Mouse (Mus musculus): Measurements from ENCODE around the gene Sema6c. TPM values are rescaled to one million over a fixed set of nuclear protein-coding genes. Genes with fewer than 3 reads are reported as not detected.

Sema6c gene
- under 1 TPM; 0.34 to 0.61 TPM for total RNA-seq (2023)

DNA sequence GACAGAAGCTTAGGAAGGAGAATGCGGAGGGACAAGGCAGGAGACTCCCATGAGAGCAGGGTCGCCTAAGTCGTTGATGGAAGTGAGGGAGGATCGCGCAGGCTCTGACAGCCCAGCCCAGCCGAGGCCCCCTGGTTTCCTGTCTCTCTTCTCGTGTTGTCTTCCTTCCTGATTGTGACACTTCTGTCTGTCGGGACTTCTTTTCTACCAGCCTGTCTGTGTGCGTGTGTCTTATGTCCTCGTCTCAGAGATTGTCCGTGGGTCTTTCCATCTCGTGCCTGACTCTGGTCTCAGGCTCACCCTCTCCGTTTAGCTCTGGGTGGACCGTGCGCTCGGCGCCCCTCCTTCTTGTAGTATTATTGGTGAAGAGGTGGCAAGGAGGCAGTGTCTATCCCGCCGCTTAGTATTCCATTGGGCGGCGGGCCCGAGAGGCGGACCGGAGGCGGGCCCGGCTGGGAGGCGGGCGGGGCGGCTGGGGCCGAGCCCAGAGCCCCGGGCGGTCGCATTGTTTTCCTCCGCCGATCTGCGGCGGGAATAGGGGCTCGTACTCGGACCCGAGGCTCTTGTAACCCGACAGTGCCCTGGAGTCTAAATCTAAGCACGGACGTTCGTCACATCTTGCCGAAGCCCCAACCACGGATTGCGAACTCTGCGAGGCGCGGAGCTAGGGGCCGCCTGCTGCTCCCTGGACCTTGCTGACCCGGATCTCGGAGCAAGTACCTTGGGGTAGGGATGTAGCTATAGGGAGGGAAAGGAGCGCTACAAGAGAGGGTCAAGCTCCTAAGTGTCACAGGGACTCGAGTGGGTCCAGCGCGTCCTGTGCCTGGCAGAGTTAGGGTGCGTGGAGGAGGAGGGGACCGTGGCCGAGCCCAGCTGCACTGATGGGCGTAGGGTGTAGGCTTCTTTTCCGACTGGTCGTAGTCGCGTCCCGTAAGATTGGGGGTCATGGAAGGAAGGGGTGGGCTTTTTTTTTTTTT is at the start of gene Sema6c:
Sema6c (plus strand) TSS at position 471 of the 977 bp plus-strand sequence.

DNA sequence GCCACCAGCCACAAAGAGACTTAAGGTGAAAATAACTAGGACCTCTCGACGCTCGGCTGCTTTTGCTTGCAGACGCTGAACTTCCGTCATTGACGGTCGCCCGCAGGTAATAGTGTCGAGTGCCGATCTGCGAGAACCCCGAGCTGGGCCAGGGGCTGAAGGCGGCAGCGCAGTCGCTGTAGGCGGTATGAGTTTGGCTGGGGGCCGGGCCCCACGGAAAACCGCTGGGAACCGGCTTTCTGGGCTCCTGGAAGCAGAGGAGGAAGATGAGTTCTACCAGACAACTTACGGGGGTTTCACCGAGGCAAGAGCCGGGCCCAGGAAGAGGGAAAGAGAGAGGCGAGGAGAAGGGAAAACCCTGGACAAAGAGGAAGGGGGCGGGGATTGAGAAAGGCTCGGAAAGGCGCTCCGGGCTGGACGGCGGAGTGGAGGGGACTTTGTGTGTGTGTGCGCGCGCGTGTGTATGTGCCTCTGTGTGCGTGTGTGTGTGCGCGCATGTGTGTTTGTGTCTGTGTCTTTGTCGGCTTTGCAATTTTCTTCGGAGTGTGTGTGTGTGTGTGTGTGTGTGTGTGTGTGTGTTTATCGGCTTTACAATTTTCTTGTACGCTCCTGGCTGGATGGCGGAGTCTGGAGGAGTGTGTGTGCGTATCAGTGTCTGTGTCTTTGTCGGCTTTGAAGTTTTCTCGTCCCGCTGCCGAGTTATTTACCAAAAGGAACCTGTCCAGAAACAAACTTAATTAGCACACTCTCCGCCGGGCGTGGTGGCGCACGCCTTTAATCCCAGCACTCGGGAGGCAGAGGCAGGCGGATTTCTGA is 49.1 kb upstream of the Sema6c start, which contains the start of gene Vps72:
Vps72 (plus strand) TSS at position 112 of the 816 bp plus-strand sequence.

DNA sequence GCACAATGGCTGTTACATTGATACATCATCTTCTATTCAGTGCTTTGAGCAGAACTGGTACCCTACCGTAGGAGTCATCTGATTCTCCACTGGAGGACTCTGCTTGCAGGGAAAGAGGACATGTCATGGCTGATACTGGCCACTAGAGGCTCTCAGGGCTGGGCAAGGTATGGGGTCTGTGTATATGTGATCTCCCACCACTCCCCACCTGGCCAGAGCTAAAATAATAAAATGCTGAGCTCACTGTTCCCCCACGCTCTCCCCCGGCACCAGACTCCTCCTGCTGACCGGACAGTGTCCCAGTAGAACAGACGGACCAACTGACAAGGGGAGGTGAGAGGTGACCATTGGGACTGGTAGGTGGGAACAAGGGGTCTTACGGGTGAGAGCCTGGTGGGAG is 36.0 kb upstream of the Sema6c start, which contains the start of gene Tmod4:
Tmod4 (plus strand) TSS at position 231 of the 400 bp plus-strand sequence.

DNA sequence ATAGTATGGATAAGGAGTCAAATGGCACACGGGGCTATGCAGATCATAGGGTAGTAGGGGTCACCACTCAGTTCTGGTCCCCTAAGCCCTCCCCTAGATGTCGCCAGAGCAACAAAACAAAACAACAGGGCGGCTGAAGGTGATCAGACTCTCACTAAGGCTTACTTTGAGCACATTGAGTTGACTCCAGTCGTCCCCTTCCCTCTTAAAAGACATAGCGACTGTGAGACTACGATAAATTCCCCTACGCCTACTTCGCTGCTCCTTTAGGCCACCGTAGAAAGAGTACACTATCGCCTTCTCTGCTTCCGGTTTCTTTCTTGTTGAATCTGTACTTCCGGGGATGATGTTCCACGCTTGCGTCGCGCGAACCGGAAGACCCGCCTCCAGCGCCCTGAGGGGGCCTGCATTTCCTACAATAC is 26.6 kb upstream of the Sema6c start, which contains the start of the genes Scnm1 and Lysmd1:
Scnm1 (minus strand) TSS at position 332 of the 422 bp plus-strand sequence.
Lysmd1 (plus strand) TSS at position 409 of the 422 bp plus-strand sequence.

DNA sequence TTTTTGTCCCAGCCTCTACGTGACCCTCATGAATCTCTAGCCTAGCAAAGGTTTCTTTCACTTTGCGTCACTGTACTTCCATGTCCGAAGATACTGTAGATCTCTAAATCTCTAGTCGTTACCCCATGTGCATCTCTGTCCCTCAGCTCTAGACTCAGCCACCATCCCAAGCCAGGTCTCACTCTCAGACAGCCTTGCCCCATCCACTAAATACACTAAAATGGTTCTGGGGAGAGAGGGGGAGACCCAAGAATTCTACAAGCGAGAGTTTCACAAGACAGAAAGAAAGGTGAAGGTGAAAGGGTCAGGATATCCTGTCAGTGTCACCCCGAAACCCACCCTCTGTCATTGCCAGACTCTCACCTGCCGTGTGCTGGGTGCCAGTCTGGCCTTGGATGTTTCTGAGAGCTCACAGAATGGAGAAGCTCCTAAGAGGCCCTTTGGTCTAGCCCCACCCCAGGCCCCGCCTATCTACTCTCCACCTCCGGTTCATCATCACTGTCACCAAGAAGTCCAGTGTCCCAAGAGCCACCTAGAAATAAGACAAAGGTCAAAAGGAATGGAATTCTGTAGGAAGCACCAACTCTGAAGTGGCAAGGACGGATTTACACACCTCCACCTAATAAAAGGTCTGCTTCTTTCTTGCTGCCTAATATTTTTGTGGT is 18.2 kb upstream of the Sema6c start, which contains the start of gene Tnfaip8l2:
Tnfaip8l2 (minus strand) TSS at position 409 of the 665 bp plus-strand sequence.

DNA sequence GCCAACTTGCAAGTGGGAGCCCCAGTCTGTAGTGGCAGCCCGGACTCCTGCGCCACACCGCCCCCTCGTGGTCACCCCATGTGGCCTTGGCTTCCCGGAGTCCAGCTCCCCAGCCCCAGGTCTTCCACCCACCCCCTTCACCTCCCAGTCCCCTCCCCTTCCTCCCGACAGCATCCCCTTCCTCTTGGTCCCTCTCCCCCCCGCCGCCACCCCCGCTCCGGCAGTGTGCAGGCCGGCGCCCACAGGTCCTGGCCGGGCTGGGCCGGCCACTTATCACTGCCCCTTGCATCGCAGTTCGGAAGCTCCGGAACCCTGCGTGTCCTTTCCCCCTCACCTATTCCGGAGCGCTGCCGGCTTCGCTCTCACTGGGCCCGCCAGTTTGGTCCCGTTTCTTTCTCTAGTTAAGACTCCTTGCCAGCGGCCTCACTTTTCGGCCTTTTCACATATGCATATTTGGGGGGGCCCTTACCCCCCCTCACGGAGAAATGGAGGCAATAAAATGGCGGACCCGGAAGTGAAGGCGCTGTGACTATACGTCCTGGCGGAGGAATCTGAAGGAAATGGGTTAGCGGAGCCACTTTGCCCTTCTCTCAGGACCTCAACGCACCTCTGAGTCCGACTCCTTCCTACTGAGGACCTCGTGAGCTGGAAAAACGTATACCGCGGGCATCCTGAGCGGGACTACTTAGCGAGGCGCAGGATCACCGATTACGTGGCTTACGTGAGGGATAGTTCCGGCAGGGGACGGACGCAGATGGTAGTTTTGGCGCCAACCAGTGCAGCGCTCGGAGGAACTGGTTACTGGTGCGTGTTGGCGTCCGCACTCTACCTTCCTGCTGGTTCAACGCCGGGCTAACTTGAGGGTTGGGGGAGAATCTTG is 57.2 kb downstream of the Sema6c start, which contains the start of gene Gabpb2:
Gabpb2 (minus strand) TSS at position 662 of the 880 bp plus-strand sequence.

Other genes with a start within 250 kb of the Sema6c start
- gene Selenbp1, start 227.4 kb upstream of the Sema6c start, total RNA-seq (2023): 10 to 100 TPM; 29.7 to 30.8 TPM
- 10 to 100 TPM; 36.3 to 41.9 TPM for gene Rfx5, start 206.4 kb upstream of the Sema6c start, total RNA-seq (2023)
- 10 to 100 TPM; 42.7 to 59.0 TPM for gene Pi4kb, start 185.7 kb upstream of the Sema6c start, total RNA-seq (2023)
- 10 to 100 TPM; 30.1 to 45.2 TPM for gene Zfp687, start 145.0 kb upstream of the Sema6c start, total RNA-seq (2023)
- gene Psmd4, start 117.8 kb upstream of the Sema6c start, total RNA-seq (2023): 100 to 1,000 TPM; 114 to 127 TPM
- 10 to 100 TPM; 23.3 to 23.8 TPM for gene Pip5k1a, start 53.5 kb upstream of the Sema6c start, total RNA-seq (2023)
- gene Vps72, start 49.4 kb upstream of the Sema6c start, total RNA-seq (2023): 10 to 100 TPM; 39.0 to 47.0 TPM
- 1 to 10 TPM; 1.0 to 2.3 TPM for gene Tmod4, start 36.0 kb upstream of the Sema6c start, total RNA-seq (2023)
- 10 to 100 TPM; 67.3 to 70.8 TPM for gene Scnm1, start 26.4 kb upstream of the Sema6c start, total RNA-seq (2023)
- gene Lysmd1, start 26.4 kb upstream of the Sema6c start, total RNA-seq (2023): 1 to 10 TPM; 1.9 to 2.0 TPM
- 100 to 1,000 TPM; 119 to 126 TPM for gene Tnfaip8l2, start 18.1 kb upstream of the Sema6c start, total RNA-seq (2023)
- 10 to 100 TPM; 42.6 to 48.5 TPM for gene Gabpb2, start 57.5 kb downstream of the Sema6c start, total RNA-seq (2023)
- 100 to 1,000 TPM; 244 to 259 TPM for gene Cdc42se1, start 68.3 kb downstream of the Sema6c start, total RNA-seq (2023)
- 1 to 10 TPM; 5.6 to 5.7 TPM for gene Mllt11, start 71.7 kb downstream of the Sema6c start, total RNA-seq (2023)
- under 1 TPM in 1 of 2 experiments, not detected in 1; 0.43 TPM for gene Gm128, start 81.1 kb downstream of the Sema6c start, total RNA-seq (2023)
- gene Bnipl, start 90.7 kb downstream of the Sema6c start, total RNA-seq (2023): not detected
- 10 to 100 TPM; 37.3 to 42.4 TPM for gene Mindy1, start 120.9 kb downstream of the Sema6c start, total RNA-seq (2023)
- gene Prune1, start 121.6 kb downstream of the Sema6c start, total RNA-seq (2023): 10 to 100 TPM in 1 of 2 experiments, 1 to 10 TPM in 1; 9.9 to 10.5 TPM
- 1 to 10 TPM; 2.5 to 3.0 TPM for gene Anxa9, start 146.7 kb downstream of the Sema6c start, total RNA-seq (2023)
- gene Cers2, start 154.3 kb downstream of the Sema6c start, total RNA-seq (2023): 100 to 1,000 TPM; 131 to 142 TPM
- 10 to 100 TPM; 25.5 to 30.8 TPM for gene Setdb1, start 196.7 kb downstream of the Sema6c start, total RNA-seq (2023)
- gene 4930558C23Rik, start 242.4 kb downstream of the Sema6c start, total RNA-seq (2023): not detected